Mouse (Mus musculus) liver, embryonic 11.5 days (tissue): ENCODE measurements around the gene Prrc2a. TPM values are rescaled to one million over a fixed set of nuclear protein-coding genes. Genes with fewer than 3 reads are reported as not detected.

ENCODE experiments used
- ATAC-seq: fragments of 200-750 bp; cut with Nextera tagmentation; replicated peaks from 2 replicates; pipeline ENCODE4 v1.8.0; 2017; ENCODE audit warnings: moderate number of reproducible peaks, mild to moderate bottlenecking, moderate TSS enrichment, moderate library complexity; ENCODE audit not compliant: low FRiP score
- DNase-seq: peaks from one replicate; pipeline ENCODE4 v3.0.0-alpha.2; 2017; ENCODE audit warnings: low spot score
- H3K27ac ChIP-seq: fragments of 300-500 bp; sonication (generic); 2 replicates; pipeline ENCODE4 v1.5.1; 2014; ENCODE audit warnings: mild to moderate bottlenecking, low read depth, low read length, control low read depth
- H3K27me3 ChIP-seq: fragments of 300-500 bp; sonication (generic); replicated peaks from 2 replicates; pipeline ENCODE4 v1.6.1; 2014; ENCODE audit warnings: low read length, mixed read lengths; ENCODE audit not compliant: control insufficient read depth, insufficient read depth
- H3K36me3 ChIP-seq: fragments of 300-500 bp; sonication (generic); 2 replicates; pipeline ENCODE4 v1.6.1; 2014; ENCODE audit warnings: mild to moderate bottlenecking, low read length, moderate library complexity, mixed read lengths; ENCODE audit not compliant: control insufficient read depth, insufficient read depth
- H3K4me1 ChIP-seq: fragments of 300-500 bp; sonication (generic); replicated peaks from 2 replicates; pipeline ENCODE4 v1.6.1; 2014; ENCODE audit warnings: low read length, mixed read lengths; ENCODE audit not compliant: control insufficient read depth, insufficient read depth
- H3K4me2 ChIP-seq: fragments of 300-500 bp; sonication (generic); 2 replicates; pipeline ENCODE4 v1.6.1; 2014; ENCODE audit warnings: mild to moderate bottlenecking, control low read depth, moderate library complexity
- H3K4me3 ChIP-seq: fragments of 300-500 bp; sonication (generic); 2 replicates; pipeline ENCODE4 v1.5.1; 2014; ENCODE audit warnings: low read depth, low read length, control low read depth
- H3K9ac ChIP-seq: fragments of 300-500 bp; sonication (generic); 2 replicates; pipeline ENCODE4 v1.6.1; 2014; ENCODE audit warnings: low read depth, low read length, control low read depth
- H3K9me3 ChIP-seq: fragments of 300-500 bp; sonication (generic); 2 replicates; pipeline ENCODE4 v1.6.1; 2016; ENCODE audit warnings: low read length, inconsistent platforms, mixed read lengths; ENCODE audit not compliant: control insufficient read depth
- WGBS: fragments of 180-500 bp; shearing (Covaris S2); extraction: QIAGEN DNeasy Blood & Tissue Kit; methylation state at CpG from one replicate; pipeline ENCODE4 v1.1.7; 2014; 5-methylcytosine and 5-hydroxymethylcytosine counted together
- polyA plus RNA-seq: library from polyadenylated mRNA; unstranded; fragments of >200 nt; fragmentation: Nextera tagmentation; extraction: Ambion mirVana; gene quantifications from 2 replicates; pipeline ENCODE4 v1.2.1, GENCODE M21; 2014

Prrc2a gene
- polyA plus RNA-seq, 1 experiment from 2014 or later = 205 TPM

DNA sequence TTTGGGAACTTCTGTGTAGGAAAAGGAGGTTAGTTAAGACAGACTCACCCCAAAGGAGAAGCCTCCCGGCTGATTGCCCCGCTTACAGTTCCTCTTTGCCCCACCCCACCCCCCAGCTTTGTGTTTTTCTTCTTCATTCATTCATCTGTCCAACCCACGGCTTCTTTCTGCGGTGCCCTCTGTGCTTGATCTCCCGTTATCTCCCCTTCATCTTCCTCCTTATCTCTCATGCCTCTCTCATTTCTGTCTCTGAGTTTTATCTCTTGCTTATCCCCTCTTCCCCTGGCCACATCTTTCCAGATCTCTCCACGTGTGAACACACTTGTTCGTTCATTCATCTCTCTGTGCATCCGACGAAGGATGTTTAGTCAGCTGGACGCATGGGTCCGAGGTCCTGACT is 36.4 kb upstream of the Prrc2a start:
- 35% methylated on average over 11 of the region's 11 CpGs for WGBS
- peak overlapping the region; percentile 44 for H3K4me2 ChIP-seq
- no peak for DNase-seq
- H3K9me3 ChIP-seq = no peaks in the 10 kb centered on the region
- peaks cover 62% of the 10 kb centered on the region for H3K27me3 ChIP-seq
- no peak overlapping the region for H3K9ac ChIP-seq
- no peak overlapping the region for H3K27ac ChIP-seq
- H3K36me3 ChIP-seq = no peaks in the 10 kb centered on the region
- peaks cover 3% of the 10 kb centered on the region; the same call in 1 of the 2 replicates for H3K4me1 ChIP-seq
- ATAC-seq = no peak
- H3K4me3 ChIP-seq = peak overlapping the region; percentile 22

DNA sequence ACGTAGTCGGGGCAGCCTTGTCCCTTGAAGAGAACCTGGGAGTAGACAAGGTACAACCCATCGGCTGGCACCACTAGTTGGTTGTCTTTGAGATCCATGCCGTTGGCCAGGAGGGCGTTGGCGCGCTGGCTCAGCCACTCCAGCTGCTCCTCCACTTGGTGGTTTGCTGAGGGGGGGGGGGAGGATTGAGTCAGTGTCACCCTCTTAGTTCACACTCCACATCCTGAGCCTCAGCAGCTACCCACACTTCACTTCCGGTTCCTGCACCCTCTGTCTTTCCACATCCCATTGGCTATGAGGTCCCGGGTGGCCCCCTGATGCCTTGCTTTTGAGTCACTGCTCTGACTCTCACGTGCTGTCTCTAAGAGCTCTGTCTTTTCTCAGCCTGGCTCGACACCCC is 35.7 kb upstream of the Prrc2a start:
- no peak for ATAC-seq
- peaks cover 62% of the 10 kb centered on the region for H3K27me3 ChIP-seq
- H3K27ac ChIP-seq = no peak overlapping the region
- DNase-seq = no peak
- WGBS = 52% methylated on average over 11 of the region's 11 CpGs
- no peak overlapping the region for H3K4me3 ChIP-seq
- peaks cover 3% of the 10 kb centered on the region; the same call in 1 of the 2 replicates for H3K4me1 ChIP-seq
- no peak overlapping the region for H3K9ac ChIP-seq
- H3K4me2 ChIP-seq = peak overlapping the region; percentile 44
- H3K9me3 ChIP-seq = no peaks in the 10 kb centered on the region
- H3K36me3 ChIP-seq = no peaks in the 10 kb centered on the region

DNA sequence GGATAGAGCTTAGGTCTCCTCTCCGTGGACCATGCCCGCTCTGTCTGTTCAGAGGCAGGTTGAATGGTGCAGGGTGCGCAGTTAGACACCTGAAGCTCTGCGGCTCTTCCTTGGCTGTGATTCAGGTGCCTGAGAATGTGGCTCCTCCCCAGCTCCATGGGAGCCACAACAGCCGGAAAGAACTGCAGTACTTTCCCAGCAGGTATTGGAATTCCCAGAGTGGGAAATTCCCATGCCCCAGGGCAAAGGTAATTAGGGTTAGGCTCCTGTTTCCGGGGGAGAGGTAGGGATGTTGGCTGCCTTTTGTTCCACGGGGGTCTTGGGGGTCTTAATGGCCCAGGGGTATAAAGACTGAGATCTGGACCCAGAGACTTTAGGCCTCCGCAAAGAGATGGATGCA is 34.2 kb upstream of the Prrc2a start:
- Histone ChIP-seq H3K9me3 (no peaks in the 10 kb centered on the region), H3K27me3 (peaks cover 59% of the 10 kb centered on the region)
- DNase-seq = no peak

DNA sequence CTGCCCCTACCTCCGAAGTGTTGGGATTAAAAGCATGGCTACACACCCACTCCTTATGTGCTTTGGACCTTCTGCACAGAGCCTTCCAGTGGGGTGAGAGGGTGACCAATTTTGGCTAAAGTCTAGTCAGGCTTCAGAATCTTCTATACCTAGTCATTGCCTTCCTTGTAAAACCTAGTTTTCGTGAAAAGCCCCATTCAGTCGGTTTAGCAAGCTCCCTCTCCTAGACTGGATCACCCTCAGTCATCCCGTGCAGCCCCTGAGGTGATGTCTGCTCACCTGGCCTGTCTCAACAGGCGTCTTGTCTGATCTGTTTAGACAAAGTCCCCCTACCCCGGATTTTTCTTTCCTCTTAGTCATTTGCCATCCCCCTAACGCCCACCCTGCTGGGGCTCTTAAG is 33.3 kb upstream of the Prrc2a start:
- no peak for ATAC-seq
- H3K27me3 ChIP-seq = peaks cover 50% of the 10 kb centered on the region
- 59% methylated on average over 7 of the region's 7 CpGs for WGBS

More for the DNA sequence above, 34.2 kb upstream of the Prrc2a start:
- Histone ChIP-seq H3K4me1 (peaks cover 11% of the 10 kb centered on the region), H3K4me3 (no peak overlapping the region), H3K4me2 (no peak overlapping the region), H3K36me3 (no peaks in the 10 kb centered on the region), H3K27ac (no peak overlapping the region), H3K9ac (no peak overlapping the region)
- 55% methylated on average over 8 of the region's 8 CpGs for whole genome bisulfite sequencing
- no peak for ATAC-seq

DNA sequence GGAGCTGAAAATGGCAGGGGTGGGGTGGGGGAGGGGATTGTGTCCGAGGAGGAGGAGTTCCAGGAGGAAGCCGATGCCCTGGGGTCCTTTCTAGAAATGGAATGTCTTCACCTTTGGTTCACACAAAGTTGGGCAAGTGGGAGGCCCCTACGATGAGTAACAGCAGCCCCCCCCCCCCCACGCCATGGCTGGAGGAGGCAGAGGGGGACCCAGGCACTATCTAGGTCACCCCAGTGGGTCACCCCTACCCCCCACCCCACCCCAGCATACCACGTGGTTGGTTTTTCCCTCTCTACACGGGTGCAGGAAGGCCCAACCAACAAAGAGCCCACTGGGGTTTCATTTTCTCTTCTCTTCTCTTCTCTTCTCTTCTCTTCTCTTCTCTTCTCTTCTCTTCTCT is 32.4 kb upstream of the Prrc2a start:
- Histone ChIP-seq H3K27ac (no peak overlapping the region), H3K4me2 (no peak overlapping the region), H3K4me1 (peaks cover 14% of the 10 kb centered on the region), H3K9ac (no peak overlapping the region), H3K27me3 (peaks cover 41% of the 10 kb centered on the region), H3K4me3 (no peak overlapping the region), H3K36me3 (no peaks in the 10 kb centered on the region), H3K9me3 (no peaks in the 10 kb centered on the region)
- DNase-seq (no peak), ATAC-seq (no peak)
- whole genome bisulfite sequencing = 34% methylated on average over 6 of the region's 6 CpGs

More for the DNA sequence above, 33.3 kb upstream of the Prrc2a start:
- Histone ChIP-seq H3K9ac (no peak overlapping the region), H3K4me2 (no peak overlapping the region), H3K4me1 (peaks cover 14% of the 10 kb centered on the region), H3K4me3 (no peak overlapping the region), H3K9me3 (no peaks in the 10 kb centered on the region), H3K27ac (no peak overlapping the region), H3K36me3 (no peaks in the 10 kb centered on the region)
- DNase-seq = no peak

DNA sequence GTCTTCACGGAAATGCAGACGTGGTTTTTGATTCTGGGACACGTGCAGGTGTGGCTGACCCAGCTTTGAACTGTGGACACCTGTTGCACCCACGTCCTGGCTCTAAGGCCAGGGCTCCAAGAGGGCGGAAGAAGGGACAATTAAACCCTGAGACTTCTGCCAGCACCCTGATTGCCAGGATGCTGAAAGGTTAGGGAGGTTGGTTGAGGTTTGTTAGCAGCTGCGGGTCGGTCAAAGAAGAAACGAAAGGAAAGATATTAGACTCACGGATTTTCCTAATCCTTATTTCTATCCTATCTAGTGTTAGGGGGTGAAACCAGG is 31.6 kb upstream of the Prrc2a start:
- 29% methylated on average over 9 of the region's 9 CpGs for WGBS
- H3K9ac ChIP-seq = no peak overlapping the region

DNA sequence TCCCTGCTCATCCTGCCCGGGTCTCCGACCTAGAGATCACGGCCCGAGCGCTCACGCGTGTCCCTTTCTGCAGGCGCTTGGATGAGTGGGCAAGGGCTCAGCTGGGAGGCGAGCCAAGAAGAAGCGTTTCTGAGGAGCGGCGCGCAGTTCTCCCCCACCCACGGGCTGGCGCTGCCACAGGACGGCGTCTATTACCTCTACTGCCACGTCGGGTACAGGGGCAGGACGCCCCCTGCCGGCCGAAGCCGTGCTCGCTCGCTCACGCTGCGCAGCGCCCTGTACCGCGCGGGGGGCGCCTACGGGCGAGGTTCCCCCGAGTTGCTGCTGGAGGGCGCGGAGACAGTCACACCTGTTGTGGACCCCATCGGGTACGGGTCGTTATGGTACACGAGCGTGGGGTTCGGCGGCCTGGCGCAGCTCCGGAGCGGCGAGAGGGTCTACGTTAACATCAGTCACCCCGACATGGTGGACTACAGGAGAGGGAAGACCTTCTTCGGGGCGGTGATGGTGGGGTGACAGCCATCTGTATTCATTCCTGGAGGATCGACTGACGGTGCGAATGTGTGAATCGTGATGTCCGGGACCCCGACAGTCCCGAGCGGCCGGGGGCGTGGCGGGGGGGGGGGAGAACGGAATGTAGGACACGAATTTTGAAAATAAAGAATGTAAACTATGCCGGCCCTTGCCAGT is 31.1 kb upstream of the Prrc2a start:
- Histone ChIP-seq H3K9ac (peak overlapping the region; percentile 52), H3K27me3 (peaks cover 27% of the 10 kb centered on the region), H3K36me3 (no peaks in the 10 kb centered on the region), H3K9me3 (no peaks in the 10 kb centered on the region), H3K4me1 (peaks cover 14% of the 10 kb centered on the region), H3K4me3 (peak overlapping the region; percentile 45), H3K4me2 (peak overlapping the region; percentile 76), H3K27ac (no peak overlapping the region)
- WGBS = 2% methylated on average over 66 of the region's 66 CpGs
- peak; percentile 83 for DNase-seq
- peak; percentile 80 for ATAC-seq

More for the DNA sequence above, 31.6 kb upstream of the Prrc2a start:
- Histone ChIP-seq H3K36me3 (no peaks in the 10 kb centered on the region), H3K4me1 (peaks cover 14% of the 10 kb centered on the region), H3K27ac (no peak overlapping the region), H3K27me3 (peaks cover 32% of the 10 kb centered on the region), H3K4me3 (peak overlapping the region; percentile 45; the same call in 1 of the 2 replicates), H3K9me3 (no peaks in the 10 kb centered on the region), H3K4me2 (peak overlapping the region; percentile 76)
- ATAC-seq = no peak
- DNase-seq = no peak

DNA sequence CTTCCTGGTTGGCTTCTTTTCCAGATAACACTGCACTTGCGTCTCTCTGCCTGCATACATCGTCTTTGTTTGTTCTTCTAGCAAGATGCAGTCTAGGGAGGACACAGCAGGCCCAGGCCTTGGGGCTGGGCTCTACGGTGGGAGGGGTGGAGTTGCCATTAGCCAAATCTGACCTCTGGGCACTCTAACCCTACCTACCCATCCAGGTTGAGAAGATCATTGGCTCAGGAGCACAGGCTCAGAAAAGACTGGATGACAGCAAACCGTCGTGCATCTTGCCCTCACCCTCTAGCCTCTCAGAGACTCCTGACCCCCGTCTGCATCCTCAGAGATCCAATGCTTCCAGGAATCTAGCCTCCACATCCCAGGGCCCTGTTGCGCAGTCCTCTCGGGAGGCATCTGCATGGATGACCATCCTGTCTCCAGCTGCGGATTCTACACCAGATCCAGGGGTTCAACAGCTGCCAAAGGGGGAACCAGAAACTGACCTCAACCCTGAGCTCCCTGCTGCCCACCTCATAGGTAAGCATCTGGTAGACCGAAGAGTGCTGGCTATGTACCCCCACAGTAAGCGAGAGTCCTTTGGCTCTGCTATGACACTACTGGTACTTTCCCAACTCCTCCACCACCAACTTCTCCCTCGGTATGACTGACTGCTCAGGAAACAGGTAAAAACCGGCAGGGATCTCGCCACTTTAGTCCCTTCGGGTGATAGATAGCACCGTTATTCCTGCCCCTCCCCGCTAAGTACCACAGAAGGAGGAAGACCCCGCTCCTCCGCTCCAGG is 30.3 kb upstream of the Prrc2a start:
- Histone ChIP-seq H3K4me1 (peaks cover 17% of the 10 kb centered on the region), H3K9ac (peak overlapping the region; percentile 52), H3K4me2 (peak overlapping the region; percentile 76), H3K9me3 (no peaks in the 10 kb centered on the region), H3K4me3 (peak overlapping the region; percentile 45), H3K36me3 (no peaks in the 10 kb centered on the region), H3K27me3 (peaks cover 23% of the 10 kb centered on the region), H3K27ac (0 out of 2 replicates have a peak overlapping the region, but pooled peaks have one; percentile 19)
- no peak; the same call in 1 of the 2 replicates for ATAC-seq
- DNase-seq = no peak
- WGBS = 35% methylated on average over 19 of the region's 19 CpGs
